Mouse (Mus musculus) adrenal gland, adult 18-20 months (tissue): ENCODE data around the gene Adgrb2. TPM values are rescaled to one million over a fixed set of nuclear protein-coding genes. Genes with fewer than 3 reads are reported as not detected.
A peak's percentile ranks its signal among the peaks of the same experiment; 100 is the strongest.

Experiments
- DNase-seq, 2 experiments: peaks; one replicate each; pipeline ENCODE4 v3.0.0; 2021 to 2022; ENCODE audit warnings: low spot score in 2 of 2
- total RNA-seq, 2 experiments: library from RNA; stranded (reverse); gene quantifications; 1 replicate in 1 of 2; 2 replicates in 1 of 2; pipeline ENCODE4 v1.2.3; 2021

The Adgrb2 gene
- total RNA-seq, 2 experiments from 2014 or later, result 20.4 to 23.9 TPM

GRCm38 (mm10) chr4:129985671-129986441 lies 1.2 kb downstream of the Adgrb2 start:
- peak; percentile 67 to 73 for DNase-seq

GRCm38 (mm10) chr4:129987825-129988504 lies 3.3 kb downstream of the Adgrb2 start:
- DNase-seq, result peak; percentile 69 to 73

- DNase-seq, result no peak
Observed at GRCm38 (mm10) chr4:129989925-129990324, 5.3 kb downstream of the Adgrb2 start.

GRCm38 (mm10) chr4:129992720-129993119 lies 8.1 kb downstream of the Adgrb2 start:
- peak in 1 of 2 experiments; percentile 18 for DNase-seq

GRCm38 (mm10) chr4:129993213-129993612 lies 8.5 kb downstream of the Adgrb2 start:
- DNase-seq, result peak in 1 of 2 experiments; percentile 23

- DNase-seq, result peak; percentile 54 to 72
Observed at GRCm38 (mm10) chr4:129993944-129994695, 9.4 kb downstream of the Adgrb2 start.

- DNase-seq, result no peak
Observed at GRCm38 (mm10) chr4:129994728-129995127, 10.1 kb downstream of the Adgrb2 start.

GRCm38 (mm10) chr4:129995255-129995654 lies 10.6 kb downstream of the Adgrb2 start:
- no peak for DNase-seq

- DNase-seq, result no peak
Observed at GRCm38 (mm10) chr4:129996015-129996414, 11.3 kb downstream of the Adgrb2 start.

GRCm38 (mm10) chr4:129998124-129998523 lies 13.5 kb downstream of the Adgrb2 start:
- no peak for DNase-seq

- no peak for DNase-seq
Observed at GRCm38 (mm10) chr4:130001710-130002109, 17.0 kb downstream of the Adgrb2 start.

- DNase-seq, result no peak
Observed at GRCm38 (mm10) chr4:130002157-130002556, 17.5 kb downstream of the Adgrb2 start.

GRCm38 (mm10) chr4:130005593-130005992 lies 20.9 kb downstream of the Adgrb2 start:
- DNase-seq, result no peak

GRCm38 (mm10) chr4:130006533-130006932 lies 21.9 kb downstream of the Adgrb2 start:
- no peak for DNase-seq

- DNase-seq, result no peak
Observed at GRCm38 (mm10) chr4:130009043-130009442, 24.4 kb downstream of the Adgrb2 start.

- no peak for DNase-seq
Observed at GRCm38 (mm10) chr4:130010723-130011122, 26.1 kb downstream of the Adgrb2 start.

- DNase-seq, result no peak
Observed at GRCm38 (mm10) chr4:130012234-130012633, 27.6 kb downstream of the Adgrb2 start.

GRCm38 (mm10) chr4:130013111-130013510 lies 28.4 kb downstream of the Adgrb2 start:
- no peak for DNase-seq

- DNase-seq, result no peak
Observed at GRCm38 (mm10) chr4:130016010-130016409, 31.3 kb downstream of the Adgrb2 start.

- DNase-seq, result no peak
Observed at GRCm38 (mm10) chr4:130017036-130017674, 32.5 kb downstream of the Adgrb2 start.

- DNase-seq, result no peak
Observed at GRCm38 (mm10) chr4:130022952-130023351, 38.3 kb downstream of the Adgrb2 start.
